8 mouse cellular contexts compared by ENCODE assay signal in genomic region chr3:135469974-135470373, GRCm38 (mm10). TPM values are rescaled to one million over a fixed set of nuclear protein-coding genes. Genes with fewer than 3 reads are reported as not detected.
DNase-seq lines count a peak whose midpoint lies in the region; ATAC-seq lines count a peak whose summit lies in the region.

No protein-coding gene starts in this region.

- no peak overlapping the region for H3K27ac ChIP-seq in forebrain, embryonic 13.5 days
- no peak overlapping the region for H3K27ac ChIP-seq in forebrain, embryonic 11.5 days (ENCODE audit: low read depth, low read length)
- no peak overlapping the region for H3K27ac ChIP-seq in forebrain, embryonic 16.5 days (ENCODE audit: low read length)

- intact Hi-C loops in left cerebral cortex, postnatal 36 days (cut with DNase I), result no loop called here

- DNase-seq in forebrain, embryonic 11.5 days (ENCODE audit: low spot score), result no peak
- peak; percentile 66 to 78 for DNase-seq in adrenal gland, adult 18-20 months (ENCODE audit: low spot score in 2 of 2)
- peak; percentile 54 for DNase-seq in kidney, adult 11 months
- DNase-seq in left cerebral cortex, postnatal 36 days (ENCODE audit: low spot score in 2 of 2), result peak; percentile 48 to 67
- peak; percentile 27 for DNase-seq in ovary, postnatal 10 days (ENCODE audit: low spot score)
- DNase-seq in embryo, embryonic 11 days, result no peak

- H3K27me3 ChIP-seq in forebrain, embryonic 13.5 days, result no peaks in the 10 kb centered on the region
- no peaks in the 10 kb centered on the region for H3K27me3 ChIP-seq in forebrain, embryonic 11.5 days (ENCODE audit: control insufficient read depth, insufficient read depth, low read length)
- no peaks in the 10 kb centered on the region for H3K27me3 ChIP-seq in forebrain, embryonic 16.5 days (replicated peaks; ENCODE audit: control insufficient read depth, insufficient read depth, low read length)

- no peak overlapping the region for H3K4me3 ChIP-seq in forebrain, embryonic 13.5 days
- H3K4me3 ChIP-seq in forebrain, embryonic 11.5 days (ENCODE audit: low read depth, low read length), result no peak overlapping the region
- H3K4me3 ChIP-seq in forebrain, embryonic 16.5 days (replicated peaks; ENCODE audit: low read length), result no peak overlapping the region

- H3K9ac ChIP-seq in forebrain, embryonic 13.5 days, result no peak overlapping the region
- H3K9ac ChIP-seq in forebrain, embryonic 11.5 days (ENCODE audit: low read length), result no peak overlapping the region
- H3K9ac ChIP-seq in forebrain, embryonic 16.5 days (replicated peaks; ENCODE audit: low read depth, low read length), result no peak overlapping the region

- H3K9me3 ChIP-seq in forebrain, embryonic 13.5 days (replicated peaks), result no peaks in the 10 kb centered on the region
- H3K9me3 ChIP-seq in forebrain, embryonic 11.5 days (ENCODE audit: control insufficient read depth, low read length), result no peaks in the 10 kb centered on the region
- no peaks in the 10 kb centered on the region for H3K9me3 ChIP-seq in forebrain, embryonic 16.5 days (ENCODE audit: control insufficient read depth, low read length)

- 0 out of 2 replicates have a peak, but pooled peaks cover 4% of the 10 kb centered on the region for H3K36me3 ChIP-seq in forebrain, embryonic 13.5 days (ENCODE audit: poor library complexity, severe bottlenecking)
- no peaks in the 10 kb centered on the region for H3K36me3 ChIP-seq in forebrain, embryonic 11.5 days (ENCODE audit: control insufficient read depth, insufficient read depth, low read length)
- no peaks in the 10 kb centered on the region for H3K36me3 ChIP-seq in forebrain, embryonic 16.5 days (ENCODE audit: control insufficient read depth, insufficient read depth)

- WGBS in forebrain, embryonic 13.5 days, result 50% methylated on average over 4 of the region's 4 CpGs
- 63% methylated on average over 4 of the region's 4 CpGs for WGBS in forebrain, embryonic 11.5 days
- WGBS in forebrain, embryonic 16.5 days, result 44% methylated on average over 4 of the region's 4 CpGs

- ATAC-seq in forebrain, embryonic 13.5 days, result peak; percentile 46
- ATAC-seq in forebrain, embryonic 11.5 days (replicated peaks; ENCODE audit: low FRiP score), result no peak
- ATAC-seq in forebrain, embryonic 16.5 days, result peak; percentile 75

- H3K4me1 ChIP-seq in forebrain, embryonic 13.5 days, result 0 out of 2 replicates have a peak, but pooled peaks cover 6% of the 10 kb centered on the region
- no peaks in the 10 kb centered on the region for H3K4me1 ChIP-seq in forebrain, embryonic 11.5 days (replicated peaks; ENCODE audit: control insufficient read depth, insufficient read depth, low read length)
- H3K4me1 ChIP-seq in forebrain, embryonic 16.5 days (replicated peaks; ENCODE audit: control insufficient read depth, insufficient read depth, low read length), result no peaks in the 10 kb centered on the region

- H3K4me2 ChIP-seq in forebrain, embryonic 13.5 days, result no peak overlapping the region
- H3K4me2 ChIP-seq in forebrain, embryonic 11.5 days (ENCODE audit: low read depth, low read length, severe bottlenecking), result no peak overlapping the region
- H3K4me2 ChIP-seq in forebrain, embryonic 16.5 days (ENCODE audit: low read length), result no peak overlapping the region

RNA-seq across cellular contexts. Expression of gene Manba, which starts 15.4 kb away (rescaled TPM):
- 2.8 and 3.1 TPM in 2 replicates for polyA plus RNA-seq in forebrain, embryonic 13.5 days (2015; fragmentation: Nextera tagmentation; extraction: Ambion mirVana)
- 3.6 and 3.8 TPM in 2 replicates for polyA plus RNA-seq in forebrain, embryonic 11.5 days (2014; fragmentation: Nextera tagmentation; extraction: Ambion mirVana)
- 10 to 100 TPM; 10.9 to 11.7 TPM for total RNA-seq in adrenal gland, adult 18-20 months (2021)
- polyA plus RNA-seq in forebrain, embryonic 16.5 days (2015; fragmentation: Nextera tagmentation; extraction: Ambion mirVana), result 4.3 and 4.6 TPM in 2 replicates
- total RNA-seq in left cerebral cortex, postnatal 36 days (2021), result 1 to 10 TPM; 7.2 to 9.9 TPM

RNA-seq across cellular contexts. Expression of gene Ube2d3, which starts 32.0 kb away (rescaled TPM):
- polyA plus RNA-seq in forebrain, embryonic 13.5 days (2015; fragmentation: Nextera tagmentation; extraction: Ambion mirVana), result 470 and 482 TPM in 2 replicates
- 621 and 646 TPM in 2 replicates for polyA plus RNA-seq in forebrain, embryonic 11.5 days (2014; fragmentation: Nextera tagmentation; extraction: Ambion mirVana)
- total RNA-seq in adrenal gland, adult 18-20 months (2021), result 100 to 1,000 TPM; 391 to 441 TPM
- polyA plus RNA-seq in forebrain, embryonic 16.5 days (2015; fragmentation: Nextera tagmentation; extraction: Ambion mirVana), result 383 and 423 TPM in 2 replicates
- total RNA-seq in left cerebral cortex, postnatal 36 days (2021), result 100 to 1,000 TPM; 227 to 231 TPM

RNA-seq across cellular contexts. Expression of gene Cisd2, which starts 46.2 kb away (rescaled TPM):
- 77.3 and 80.3 TPM in 2 replicates for polyA plus RNA-seq in forebrain, embryonic 13.5 days (2015; fragmentation: Nextera tagmentation; extraction: Ambion mirVana)
- polyA plus RNA-seq in forebrain, embryonic 11.5 days (2014; fragmentation: Nextera tagmentation; extraction: Ambion mirVana), result 86.3 and 99.7 TPM in 2 replicates
- total RNA-seq in adrenal gland, adult 18-20 months (2021), result 10 to 100 TPM; 25.7 to 37.3 TPM
- 63.7 and 72.5 TPM in 2 replicates for polyA plus RNA-seq in forebrain, embryonic 16.5 days (2015; fragmentation: Nextera tagmentation; extraction: Ambion mirVana)
- total RNA-seq in left cerebral cortex, postnatal 36 days (2021), result 10 to 100 TPM; 37.5 to 38.5 TPM

Comparison
In these comparisons a context has a peak if more than half of its experiments do, and no peak if none do; other contexts are left out.
1. DNase-seq: peak in adrenal gland, adult 18-20 months (2 of 2), kidney, adult 11 months (single experiment), left cerebral cortex, postnatal 36 days (2 of 2) and ovary, postnatal 10 days (single experiment); none in forebrain, embryonic 11.5 days (single experiment) and embryo, embryonic 11 days (single experiment).